Mouse (Mus musculus): ENCODE measurements around the gene Unc119. TPM values are rescaled to one million over a fixed set of nuclear protein-coding genes. Genes with fewer than 3 reads are reported as not detected.

The Unc119 gene
- polyA plus RNA-seq (2014; fragmentation: Nextera tagmentation; extraction: Ambion mirVana) = 39.8 and 42.8 TPM in 2 replicates

GRCm38 (mm10) chr11:78343381-78344327 lies at the start of gene Unc119:
TSS of gene Unc119 (plus strand) at chr11:78343482.
- Histone ChIP-seq H3K9ac (ENCODE audit: low read length) (peak within 1 kb of the TSS; percentile 77), H3K9me3 (ENCODE audit: control insufficient read depth, low read length) (no peaks in the 10 kb centered on the region), H3K27me3 (replicated peaks; ENCODE audit: control insufficient read depth, insufficient read depth, low read length) (no peaks in the 10 kb centered on the region), H3K4me1 (replicated peaks; ENCODE audit: control insufficient read depth, insufficient read depth, low read length) (peaks cover 25% of the 10 kb centered on the region), H3K27ac (ENCODE audit: low read depth) (peak within 1 kb of the TSS; percentile 86), H3K36me3 (ENCODE audit: control insufficient read depth, insufficient read depth, low read length) (peaks cover 31% of the 10 kb centered on the region), H3K4me2 (ENCODE audit: low read length) (peak within 1 kb of the TSS; percentile 76), H3K4me3 (ENCODE audit: low read depth, low read length) (peak within 1 kb of the TSS; percentile 78)
- ATAC-seq (replicated peaks; ENCODE audit: low FRiP score, low TSS enrichment, low read depth) (peak; percentile 82), DNase-seq (ENCODE audit: low spot score) (peak; percentile 92)
- under 1% methylated on average over 62 of the region's 66 CpGs for WGBS

- no peak overlapping the region for H3K4me2 ChIP-seq (ENCODE audit: low read length)
- H3K4me3 ChIP-seq (ENCODE audit: low read depth, low read length) = no peak overlapping the region
- peaks cover 26% of the 10 kb centered on the region for H3K36me3 ChIP-seq (ENCODE audit: control insufficient read depth, insufficient read depth, low read length)
- WGBS = 94% methylated on average over 6 of the region's 6 CpGs
- H3K4me1 ChIP-seq (replicated peaks; ENCODE audit: control insufficient read depth, insufficient read depth, low read length) = no peaks in the 10 kb centered on the region
- no peak overlapping the region for H3K9ac ChIP-seq (ENCODE audit: low read length)
- no peaks in the 10 kb centered on the region for H3K27me3 ChIP-seq (replicated peaks; ENCODE audit: control insufficient read depth, insufficient read depth, low read length)
- DNase-seq (ENCODE audit: low spot score) (no peak), ATAC-seq (replicated peaks; ENCODE audit: low FRiP score, low TSS enrichment, low read depth) (no peak)
- H3K9me3 ChIP-seq (ENCODE audit: control insufficient read depth, low read length) = no peaks in the 10 kb centered on the region
- H3K27ac ChIP-seq (ENCODE audit: low read depth) = no peak overlapping the region
Measured at GRCm38 (mm10) chr11:78294585-78294984, 48.7 kb upstream of the Unc119 start.

- Histone ChIP-seq H3K4me2 (ENCODE audit: low read length) (peak overlapping the region; percentile 78), H3K4me3 (ENCODE audit: low read depth, low read length) (peak overlapping the region; percentile 86), H3K9me3 (ENCODE audit: control insufficient read depth, low read length) (no peaks in the 10 kb centered on the region), H3K4me1 (replicated peaks; ENCODE audit: control insufficient read depth, insufficient read depth, low read length) (no peaks in the 10 kb centered on the region; the same call in 1 of the 2 replicates), H3K9ac (ENCODE audit: low read length) (peak overlapping the region; percentile 69), H3K27me3 (replicated peaks; ENCODE audit: control insufficient read depth, insufficient read depth, low read length) (no peaks in the 10 kb centered on the region), H3K36me3 (ENCODE audit: control insufficient read depth, insufficient read depth, low read length) (peaks cover 28% of the 10 kb centered on the region), H3K27ac (ENCODE audit: low read depth) (peak overlapping the region; percentile 43)
- peak; percentile 33 for ATAC-seq (replicated peaks; ENCODE audit: low FRiP score, low TSS enrichment, low read depth)
- WGBS = 68% methylated on average over 7 of the region's 7 CpGs
- DNase-seq (ENCODE audit: low spot score) = no peak
Measured at GRCm38 (mm10) chr11:78300917-78301316, 42.4 kb upstream of the Unc119 start.

- Histone ChIP-seq H3K4me1 (replicated peaks; ENCODE audit: control insufficient read depth, insufficient read depth, low read length) (no peaks in the 10 kb centered on the region; the same call in 1 of the 2 replicates), H3K9ac (ENCODE audit: low read length) (peak within 1 kb of the TSS; percentile 69), H3K9me3 (ENCODE audit: control insufficient read depth, low read length) (no peaks in the 10 kb centered on the region), H3K4me2 (ENCODE audit: low read length) (peak within 1 kb of the TSS; percentile 78), H3K27ac (ENCODE audit: low read depth) (peak within 1 kb of the TSS; percentile 54), H3K4me3 (ENCODE audit: low read depth, low read length) (peak within 1 kb of the TSS; percentile 86), H3K27me3 (replicated peaks; ENCODE audit: control insufficient read depth, insufficient read depth, low read length) (no peaks in the 10 kb centered on the region), H3K36me3 (ENCODE audit: control insufficient read depth, insufficient read depth, low read length) (peaks cover 34% of the 10 kb centered on the region)
- ATAC-seq (replicated peaks; ENCODE audit: low FRiP score, low TSS enrichment, low read depth) (peak; percentile 98), DNase-seq (ENCODE audit: low spot score) (peak; percentile 95)
- under 1% methylated on average over 48 of the region's 49 CpGs for WGBS
Measured at GRCm38 (mm10) chr11:78301357-78302084, 41.8 kb upstream of the Unc119 start, which contains the start of gene Spag5. TSS of gene Spag5 (plus strand) at chr11:78301529.

GRCm38 (mm10) chr11:78305272-78305671 lies 38.0 kb upstream of the Unc119 start:
- Histone ChIP-seq H3K27ac (ENCODE audit: low read depth) (no peak overlapping the region), H3K4me3 (ENCODE audit: low read depth, low read length) (no peak overlapping the region), H3K9me3 (ENCODE audit: control insufficient read depth, low read length) (no peaks in the 10 kb centered on the region), H3K27me3 (replicated peaks; ENCODE audit: control insufficient read depth, insufficient read depth, low read length) (no peaks in the 10 kb centered on the region), H3K9ac (ENCODE audit: low read length) (no peak overlapping the region), H3K4me1 (replicated peaks; ENCODE audit: control insufficient read depth, insufficient read depth, low read length) (no peaks in the 10 kb centered on the region; the same call in 1 of the 2 replicates), H3K4me2 (ENCODE audit: low read length) (no peak overlapping the region), H3K36me3 (ENCODE audit: control insufficient read depth, insufficient read depth, low read length) (peaks cover 60% of the 10 kb centered on the region)
- ATAC-seq (replicated peaks; ENCODE audit: low FRiP score, low TSS enrichment, low read depth) (no peak), DNase-seq (ENCODE audit: low spot score) (no peak)
- 86% methylated on average over 4 of the region's 4 CpGs for WGBS

GRCm38 (mm10) chr11:78310861-78311511 lies 32.3 kb upstream of the Unc119 start:
- no peak overlapping the region for H3K4me3 ChIP-seq (ENCODE audit: low read depth, low read length)
- H3K9me3 ChIP-seq (ENCODE audit: control insufficient read depth, low read length) = no peaks in the 10 kb centered on the region
- DNase-seq (ENCODE audit: low spot score) (no peak), ATAC-seq (replicated peaks; ENCODE audit: low FRiP score, low TSS enrichment, low read depth) (no peak)
- no peak overlapping the region for H3K27ac ChIP-seq (ENCODE audit: low read depth)
- WGBS = 93% methylated on average over 8 of the region's 8 CpGs
- no peaks in the 10 kb centered on the region for H3K4me1 ChIP-seq (replicated peaks; ENCODE audit: control insufficient read depth, insufficient read depth, low read length)
- no peaks in the 10 kb centered on the region for H3K27me3 ChIP-seq (replicated peaks; ENCODE audit: control insufficient read depth, insufficient read depth, low read length)
- no peak overlapping the region for H3K9ac ChIP-seq (ENCODE audit: low read length)
- peaks cover 84% of the 10 kb centered on the region for H3K36me3 ChIP-seq (ENCODE audit: control insufficient read depth, insufficient read depth, low read length)
- H3K4me2 ChIP-seq (ENCODE audit: low read length) = no peak overlapping the region

- ATAC-seq (replicated peaks; ENCODE audit: low FRiP score, low TSS enrichment, low read depth) (no peak), DNase-seq (ENCODE audit: low spot score) (no peak)
- peaks cover 91% of the 10 kb centered on the region for H3K36me3 ChIP-seq (ENCODE audit: control insufficient read depth, insufficient read depth, low read length)
- H3K9me3 ChIP-seq (ENCODE audit: control insufficient read depth, low read length) = no peaks in the 10 kb centered on the region
- H3K4me2 ChIP-seq (ENCODE audit: low read length) = no peak overlapping the region
- H3K4me3 ChIP-seq (ENCODE audit: low read depth, low read length) = no peak overlapping the region
- no peak overlapping the region for H3K9ac ChIP-seq (ENCODE audit: low read length)
- H3K27me3 ChIP-seq (replicated peaks; ENCODE audit: control insufficient read depth, insufficient read depth, low read length) = no peaks in the 10 kb centered on the region
- WGBS = 97% methylated on average over 2 of the region's 2 CpGs
- H3K27ac ChIP-seq (ENCODE audit: low read depth) = no peak overlapping the region
- no peaks in the 10 kb centered on the region for H3K4me1 ChIP-seq (replicated peaks; ENCODE audit: control insufficient read depth, insufficient read depth, low read length)
Measured at GRCm38 (mm10) chr11:78313662-78314061, 29.6 kb upstream of the Unc119 start.

GRCm38 (mm10) chr11:78318411-78318810 lies 24.9 kb upstream of the Unc119 start:
- Histone ChIP-seq H3K9me3 (ENCODE audit: control insufficient read depth, low read length) (no peaks in the 10 kb centered on the region), H3K4me2 (ENCODE audit: low read length) (no peak overlapping the region), H3K4me1 (replicated peaks; ENCODE audit: control insufficient read depth, insufficient read depth, low read length) (no peaks in the 10 kb centered on the region; the same call in 1 of the 2 replicates), H3K4me3 (ENCODE audit: low read depth, low read length) (no peak overlapping the region), H3K9ac (ENCODE audit: low read length) (no peak overlapping the region), H3K27me3 (replicated peaks; ENCODE audit: control insufficient read depth, insufficient read depth, low read length) (no peaks in the 10 kb centered on the region), H3K36me3 (ENCODE audit: control insufficient read depth, insufficient read depth, low read length) (peaks cover 84% of the 10 kb centered on the region), H3K27ac (ENCODE audit: low read depth) (no peak overlapping the region)
- ATAC-seq (replicated peaks; ENCODE audit: low FRiP score, low TSS enrichment, low read depth) (no peak), DNase-seq (ENCODE audit: low spot score) (no peak)
- 91% methylated on average over 2 of the region's 2 CpGs for WGBS
